24 mouse cellular contexts compared by ENCODE assay signal in genomic region chr17:81606084-81606483, GRCm38 (mm10).
DNase-seq lines count a peak whose midpoint lies in the region; ATAC-seq and TF ChIP-seq lines count a peak whose summit lies in the region.
"Had no signal": no experiment of that assay in that cellular context is flagged by ENCODE, and none has a peak within 500 bp of the region (broad histone marks: within the 10 kb centered on the region; RNA-seq: fewer than 3 reads in every experiment).

No protein-coding gene starts in this region.

- DNase-seq in kidney, postnatal 0 days (ENCODE audit: low spot score), result peak; percentile 43
- DNase-seq in kidney, postnatal 25 days, result no peak
- no peak for DNase-seq in lung, postnatal 4 days
- no peak for DNase-seq in frontal cortex, postnatal 14 days (ENCODE audit: low spot score in 2 of 2)
- DNase-seq: adrenal gland, postnatal 10 days; adrenal gland, postnatal 36 days; B cell, adult 2 months; cerebellum, adult 18-20 months; cerebellum, adult 9-10 months; cerebellum, postnatal 14 days; gastrocnemius, adult 2 months; gastrocnemius, postnatal 14 days; heart, adult 11 months had no signal

- H3K36me3 ChIP-seq in kidney, postnatal 0 days (ENCODE audit: insufficient read depth, low read length), result no peaks in the 10 kb centered on the region
- no peaks in the 10 kb centered on the region for H3K36me3 ChIP-seq in lung, embryonic 16.5 days (ENCODE audit: control insufficient read depth, insufficient read depth, low read length)
- H3K36me3 ChIP-seq in stomach, embryonic 16.5 days (ENCODE audit: control insufficient read depth, insufficient read depth, low read length), result no peaks in the 10 kb centered on the region
- H3K36me3 ChIP-seq: forebrain, embryonic 10.5 days; G1E; hindbrain, embryonic 12.5 days; hindbrain, embryonic 15.5 days had no signal

- H3K9ac ChIP-seq in kidney, postnatal 0 days (ENCODE audit: low read depth, low read length), result no peak overlapping the region
- H3K9ac ChIP-seq in lung, embryonic 16.5 days (ENCODE audit: low read length), result no peak overlapping the region
- no peak overlapping the region for H3K9ac ChIP-seq in stomach, embryonic 16.5 days (ENCODE audit: low read length)
- H3K9ac ChIP-seq: forebrain, embryonic 13.5 days; hindbrain, embryonic 12.5 days; hindbrain, embryonic 15.5 days had no signal

- WGBS in kidney, postnatal 0 days, result 36% methylated on average over 2 of the region's 2 CpGs
- WGBS in lung, embryonic 16.5 days, result 31% methylated on average over 2 of the region's 2 CpGs
- WGBS in stomach, embryonic 16.5 days, result 40% methylated on average over 2 of the region's 2 CpGs

- ATAC-seq in kidney, postnatal 0 days (replicated peaks; ENCODE audit: low FRiP score, low read depth), result no peak
- peak; percentile 62 for ATAC-seq in lung, embryonic 16.5 days (ENCODE audit: low read depth)
- no peak for ATAC-seq in stomach, embryonic 16.5 days (ENCODE audit: insufficient read depth, low FRiP score)
- ATAC-seq: forebrain, embryonic 13.5 days; forebrain, embryonic 16.5 days; Patski had no signal

- H3K4me2 ChIP-seq in kidney, postnatal 0 days (ENCODE audit: low read length), result no peak overlapping the region
- peak overlapping the region; percentile 4; the same call in 1 of the 2 replicates for H3K4me2 ChIP-seq in lung, embryonic 16.5 days (ENCODE audit: low read depth, low read length)
- H3K4me2 ChIP-seq in stomach, embryonic 16.5 days (ENCODE audit: low read depth, low read length), result no peak overlapping the region
- H3K4me2 ChIP-seq: forebrain, embryonic 13.5 days; heart, embryonic 11.5 days; hindbrain, embryonic 12.5 days; hindbrain, embryonic 15.5 days had no signal

- 0 out of 2 replicates have a peak overlapping the region, but pooled peaks have one; percentile 42 for H3K27ac ChIP-seq in kidney, postnatal 0 days
- no peak overlapping the region; the same call in 1 of the 2 replicates for H3K27ac ChIP-seq in lung, embryonic 16.5 days (ENCODE audit: low read length)
- H3K27ac ChIP-seq in stomach, embryonic 16.5 days (ENCODE audit: low read length), result peak overlapping the region; percentile 38; the same call in 1 of the 2 replicates
- H3K27ac ChIP-seq: forebrain, embryonic 10.5 days; forebrain, embryonic 13.5 days; gastrocnemius, adult 2 months had no signal

- TF ChIP-seq CTCF in kidney, postnatal 0 days (IDR thresholded peaks at IDR 0.05; ENCODE audit: low read depth), result no peak

- H3K27me3 ChIP-seq in kidney, postnatal 0 days (ENCODE audit: insufficient read depth, low read length), result no peaks in the 10 kb centered on the region
- H3K27me3 ChIP-seq in lung, embryonic 16.5 days (ENCODE audit: control insufficient read depth, insufficient read depth, low read depth, low read length), result no peaks in the 10 kb centered on the region
- H3K27me3 ChIP-seq in stomach, embryonic 16.5 days (ENCODE audit: control insufficient read depth, insufficient read depth, low read length), result no peaks in the 10 kb centered on the region
- H3K27me3 ChIP-seq: CH12.LX; forebrain, embryonic 13.5 days; hindbrain, embryonic 12.5 days; hindbrain, embryonic 15.5 days; Patski had no signal

- H3K4me1 ChIP-seq in kidney, postnatal 0 days (replicated peaks; ENCODE audit: insufficient read depth, low read length), result no peaks in the 10 kb centered on the region; the same call in 1 of the 2 replicates
- H3K4me1 ChIP-seq in lung, embryonic 16.5 days (replicated peaks; ENCODE audit: control insufficient read depth, insufficient read depth, low read length), result peaks cover 8% of the 10 kb centered on the region; the same call in 1 of the 2 replicates
- H3K4me1 ChIP-seq in stomach, embryonic 16.5 days (ENCODE audit: control insufficient read depth, insufficient read depth, low read length), result no peaks in the 10 kb centered on the region
- H3K4me1 ChIP-seq: forebrain, embryonic 10.5 days; forebrain, embryonic 13.5 days had no signal

- H3K9me3 ChIP-seq in kidney, postnatal 0 days (replicated peaks; ENCODE audit: low read length), result no peaks in the 10 kb centered on the region
- H3K9me3 ChIP-seq in lung, embryonic 16.5 days (ENCODE audit: control insufficient read depth, low read length), result no peaks in the 10 kb centered on the region
- no peaks in the 10 kb centered on the region for H3K9me3 ChIP-seq in stomach, embryonic 16.5 days (replicated peaks; ENCODE audit: control insufficient read depth, low read length)
- H3K9me3 ChIP-seq: forebrain, embryonic 10.5 days; forebrain, embryonic 13.5 days; hindbrain, embryonic 12.5 days; hindbrain, embryonic 15.5 days had no signal

- no peak overlapping the region for H3K4me3 ChIP-seq in kidney, postnatal 0 days (replicated peaks; ENCODE audit: low read depth, low read length)
- H3K4me3 ChIP-seq in lung, embryonic 16.5 days (ENCODE audit: low read length), result no peak overlapping the region
- H3K4me3 ChIP-seq in stomach, embryonic 16.5 days (replicated peaks; ENCODE audit: low read length), result no peak overlapping the region
- H3K4me3 ChIP-seq: forebrain, embryonic 10.5 days; forebrain, embryonic 13.5 days; gastrocnemius, adult 2 months; hindbrain, embryonic 12.5 days; hindbrain, embryonic 15.5 days had no signal
